Mouse (Mus musculus) myocyte (in vitro differentiated cells): ENCODE measurements around the gene Grb2.

Source experiments
- MYOD1 ChIP-seq, 3 experiments: IDR thresholded peaks; one replicate each; pipeline ENCODE4 v1.6.1; 2011; ENCODE audit warnings: control low read depth in 2 of 3, low read depth in 2 of 3, mild to moderate bottlenecking in 2 of 3, moderate library complexity in 1 of 3; ENCODE audit not compliant: insufficient read length in 2 of 3, control insufficient read depth in 1 of 3
- MYOG ChIP-seq, 3 experiments: IDR thresholded peaks; one replicate each; pipeline ENCODE4 v1.6.1; 2011; ENCODE audit warnings: control low read depth in 2 of 3, low read depth in 2 of 3, mild to moderate bottlenecking in 2 of 3; ENCODE audit not compliant: insufficient read length in 2 of 3, control insufficient read depth in 1 of 3, insufficient read depth in 1 of 3
- POLR2A ChIP-seq: IDR thresholded peaks from one replicate; pipeline ENCODE4 v1.6.1; 2011; ENCODE audit warnings: low read depth, mild to moderate bottlenecking, control low read depth, moderate library complexity; ENCODE audit not compliant: insufficient read length
- POLR2AphosphoS2 ChIP-seq: IDR thresholded peaks from one replicate; pipeline ENCODE4 v1.6.1; 2011; ENCODE audit warnings: low read depth, control low read depth; ENCODE audit not compliant: insufficient read length
- USF1 ChIP-seq: IDR thresholded peaks from one replicate; pipeline ENCODE4 v1.6.1; 2011; ENCODE audit warnings: low read depth, mild to moderate bottlenecking, control low read depth, moderate library complexity

DNA sequence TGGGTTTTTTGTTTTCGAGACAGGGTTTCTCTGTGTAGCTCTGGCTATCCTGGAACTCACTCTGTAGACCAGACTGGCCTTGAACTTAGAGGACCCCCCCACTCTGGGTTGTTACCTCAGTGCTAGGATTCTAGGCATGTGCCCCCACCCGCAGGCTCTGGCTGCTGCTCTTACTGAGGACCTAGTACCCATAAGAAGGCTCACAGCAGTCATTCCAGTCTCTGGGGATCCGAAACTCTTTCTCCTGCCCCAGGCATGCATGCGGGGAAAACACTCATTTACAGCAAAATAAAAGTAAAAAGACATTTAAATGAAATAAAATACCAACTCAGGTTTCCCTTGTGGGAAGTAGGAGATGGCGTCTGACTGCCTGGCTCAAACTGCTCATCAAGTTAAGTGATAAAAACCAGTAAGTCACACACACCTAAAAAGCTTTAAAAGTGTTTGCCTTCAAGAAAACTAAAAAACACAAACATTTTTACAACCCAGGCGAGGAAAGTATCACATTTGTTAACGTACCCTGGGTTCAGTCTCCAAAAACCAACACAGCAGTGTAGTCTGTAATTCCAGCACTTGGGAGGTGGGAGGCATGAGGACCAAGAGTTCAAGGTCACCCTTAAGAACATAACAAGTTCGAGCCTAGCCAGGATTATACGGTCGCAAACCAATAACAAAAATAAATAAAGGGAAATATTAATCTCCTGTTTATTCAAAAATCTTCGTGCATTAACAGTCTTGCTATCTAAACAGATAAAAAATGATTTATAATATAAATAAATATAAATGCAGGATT, 81.4 kb downstream of the Grb2 start:
- TF ChIP-seq MYOD1 (IDR thresholded peaks at IDR 0.05; ENCODE audit: control insufficient read depth in 1 of 3, insufficient read length in 2 of 3, low read depth in 2 of 3) (no peak), POLR2A (no peak), MYOG (IDR thresholded peaks at IDR 0.05; ENCODE audit: control insufficient read depth in 1 of 3, insufficient read depth in 1 of 3, insufficient read length in 2 of 3, low read depth in 2 of 3) (no peak), USF1 (no peak), POLR2AphosphoS2 (no peak)
